Mouse (Mus musculus): ENCODE results near the gene Gm11569.
"Not testable (repeated sequence)": the region's sequence is repeated elsewhere in the genome, so short reads cannot be mapped to it uniquely, and the experiment has no call there.

The Gm11569 gene

DNA sequence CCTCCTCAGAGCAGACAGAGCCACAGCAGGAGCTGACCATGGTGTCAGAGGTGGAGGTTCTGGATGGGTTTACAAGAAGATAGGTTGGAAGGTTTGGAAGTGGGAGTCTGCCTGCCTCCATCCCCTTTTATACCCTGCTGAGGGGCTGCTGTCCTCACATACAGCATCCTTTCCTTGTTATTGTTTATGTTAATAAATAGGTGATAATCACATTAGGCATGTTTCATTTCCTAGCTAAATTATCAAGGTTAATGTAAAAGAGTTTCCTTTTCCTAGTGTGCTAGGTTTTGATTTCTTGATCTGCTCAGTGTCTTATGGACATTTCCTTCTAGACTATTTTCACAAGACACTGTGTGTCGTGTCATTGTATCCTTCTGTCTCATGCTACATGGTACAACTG, at the start of gene Gm11569:
TSS of gene Gm11569 (minus strand) at position 101 of the 400 bp plus-strand sequence.
- DNase-seq = not testable (repeated sequence)

DNA sequence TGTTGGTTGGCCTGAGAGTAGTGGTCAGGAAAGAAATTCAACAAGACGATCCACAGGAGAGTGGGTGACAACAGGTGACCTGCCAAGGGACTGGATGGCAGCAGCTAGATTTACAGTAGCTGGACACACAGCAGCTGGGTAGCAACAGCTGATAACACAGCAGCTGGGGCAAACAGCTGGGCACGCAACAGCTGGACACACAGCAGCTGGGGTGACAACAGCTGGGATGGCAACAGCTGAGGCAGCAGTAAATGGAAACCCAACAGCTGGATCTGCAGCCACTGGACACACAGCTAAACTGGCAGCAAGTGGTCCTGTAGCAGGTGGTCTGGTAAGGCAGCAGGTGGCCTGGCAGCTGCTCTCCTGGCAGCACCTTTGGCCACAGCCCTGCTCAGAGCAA, 48.0 kb upstream of the Gm11569 start:
- DNase-seq = peak; percentile 84

DNA sequence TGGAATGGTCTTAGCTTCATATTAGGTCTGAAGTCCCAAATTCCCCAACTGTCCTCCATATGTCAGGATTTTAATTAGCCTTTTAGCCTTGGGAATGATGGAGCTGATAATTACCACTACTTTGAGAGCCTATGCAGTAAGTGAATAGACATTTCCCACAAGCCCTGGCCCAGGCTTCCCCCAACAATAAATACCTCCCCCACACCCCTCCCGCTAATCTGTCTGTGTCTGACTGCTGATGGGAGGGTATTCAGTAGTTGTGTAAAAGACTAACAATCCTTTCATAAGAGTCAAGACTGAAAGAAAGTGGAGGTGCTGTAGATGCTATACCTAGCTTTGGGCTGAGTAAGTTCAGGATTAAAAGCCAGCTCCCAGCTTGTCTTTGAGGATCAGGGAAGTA, 43.5 kb upstream of the Gm11569 start:
- no peak for DNase-seq

DNA sequence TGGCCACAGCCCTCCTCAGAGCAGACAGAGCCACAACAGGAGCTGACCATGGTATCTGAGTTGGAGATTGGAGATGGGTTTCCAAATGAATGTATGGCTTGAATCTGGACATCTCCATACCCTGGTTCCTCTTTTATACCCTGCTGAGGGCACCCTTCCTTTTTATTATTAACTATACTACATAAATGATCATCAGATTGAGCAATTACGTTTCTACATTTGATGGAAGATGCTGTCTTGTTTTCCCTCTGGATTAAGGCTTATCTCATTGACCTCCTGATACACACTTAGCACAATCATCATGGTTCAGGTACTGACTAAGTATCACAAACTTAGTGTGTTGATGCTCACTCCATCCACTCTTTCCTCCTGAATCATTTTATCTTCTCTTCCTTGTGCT, 39.2 kb upstream of the Gm11569 start, which contains the start of gene 2300003K06Rik:
TSS of gene 2300003K06Rik (minus strand) at position 101 of the 400 bp plus-strand sequence.
- DNase-seq = no peak

DNA sequence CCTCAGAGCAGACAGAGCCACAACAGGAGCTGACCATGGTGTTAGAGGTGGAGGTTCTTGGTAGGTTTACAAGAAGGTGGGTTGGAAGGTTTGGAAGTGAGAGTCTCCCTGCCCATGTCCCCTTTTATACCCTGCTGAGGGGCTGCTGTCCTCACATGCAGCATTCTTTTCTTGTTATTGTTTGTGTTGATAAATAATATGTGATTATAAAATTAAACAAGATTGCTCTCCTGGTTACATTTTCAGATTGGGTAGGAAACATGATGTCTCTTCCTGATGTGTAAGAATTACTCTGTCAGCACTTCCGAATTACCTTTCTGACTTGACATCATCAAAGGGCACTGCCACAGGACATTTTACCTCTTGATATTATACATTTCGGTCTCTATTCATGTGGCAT, 16.8 kb upstream of the Gm11569 start, which contains the start of gene Gm11564:
TSS of gene Gm11564 (minus strand) at position 101 of the 400 bp plus-strand sequence.
- not testable (repeated sequence) for DNase-seq

DNA sequence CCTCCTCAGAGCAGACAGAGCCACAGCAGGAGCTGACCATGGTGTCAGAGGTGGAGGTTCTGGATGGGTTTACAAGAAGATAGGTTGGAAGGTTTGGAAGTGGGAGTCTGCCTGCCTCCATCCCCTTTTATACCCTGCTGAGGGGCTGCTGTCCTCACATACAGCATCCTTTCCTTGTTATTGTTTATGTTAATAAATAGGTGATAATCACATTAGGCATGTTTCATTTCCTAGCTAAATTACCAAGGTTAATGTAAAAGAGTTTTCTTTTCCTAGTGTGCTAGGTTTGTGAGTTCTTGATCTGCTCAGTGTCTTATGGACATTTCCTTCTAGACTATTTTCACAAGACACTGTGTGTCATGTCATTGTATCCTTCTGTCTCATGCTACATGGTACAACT, 11.1 kb upstream of the Gm11569 start, which contains the start of gene Krtap4-13:
TSS of gene Krtap4-13 (minus strand) at position 101 of the 400 bp plus-strand sequence.
- not testable (repeated sequence) for DNase-seq

DNA sequence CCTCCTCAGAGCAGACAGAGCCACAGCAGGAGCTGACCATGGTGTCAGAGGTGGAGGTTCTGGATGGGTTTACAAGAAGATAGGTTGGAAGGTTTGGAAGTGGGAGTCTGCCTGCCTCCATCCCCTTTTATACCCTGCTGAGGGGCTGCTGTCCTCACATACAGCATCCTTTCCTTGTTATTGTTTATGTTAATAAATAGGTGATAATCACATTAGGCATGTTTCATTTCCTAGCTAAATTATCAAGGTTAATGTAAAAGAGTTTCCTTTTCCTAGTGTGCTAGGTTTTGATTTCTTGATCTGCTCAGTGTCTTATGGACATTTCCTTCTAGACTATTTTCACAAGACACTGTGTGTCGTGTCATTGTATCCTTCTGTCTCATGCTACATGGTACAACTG, 5.6 kb upstream of the Gm11569 start, which contains the start of gene Gm11554:
TSS of gene Gm11554 (minus strand) at position 101 of the 400 bp plus-strand sequence.
- DNase-seq = not testable (repeated sequence)

DNA sequence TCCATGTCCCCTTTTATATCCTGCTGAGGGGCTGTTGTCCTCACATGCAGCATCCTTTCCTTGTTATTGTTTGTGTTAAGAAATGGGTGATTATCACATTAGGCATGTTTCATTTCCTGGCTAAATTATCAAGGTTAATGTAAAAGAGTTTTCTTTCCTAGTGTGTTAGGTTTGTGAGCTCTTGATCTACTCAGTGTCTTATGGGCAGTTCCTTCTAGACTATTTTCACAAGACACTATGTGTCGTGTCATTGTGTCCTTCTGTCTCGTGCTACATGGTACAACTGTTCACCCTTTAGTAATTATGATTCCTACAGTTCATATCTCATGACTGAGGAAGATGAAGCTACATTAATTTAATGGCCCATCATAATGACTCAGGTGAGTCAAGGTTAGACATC, 5.4 kb downstream of the Gm11569 start, which contains the start of gene Gm11596:
TSS of gene Gm11596 (minus strand) at position 101 of the 400 bp plus-strand sequence.
- DNase-seq = no peak

DNA sequence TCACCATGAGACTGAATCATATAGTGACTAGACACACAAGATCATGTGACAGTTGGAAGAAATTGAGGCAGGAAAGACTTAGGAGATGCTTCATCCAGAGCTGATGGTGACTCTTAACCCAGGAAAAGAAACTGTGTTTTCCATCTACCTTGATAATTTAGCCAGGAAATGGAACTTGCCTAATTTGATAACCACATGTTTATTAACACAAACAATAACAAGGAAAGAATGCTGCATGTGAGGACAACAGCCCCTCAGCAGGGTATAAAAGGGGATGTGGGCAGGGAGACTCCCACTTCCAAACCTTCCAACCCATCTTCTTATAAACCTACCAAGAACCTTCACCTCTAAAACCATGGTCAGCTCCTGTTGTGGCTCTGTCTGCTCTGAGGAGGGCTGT, 13.8 kb downstream of the Gm11569 start, which contains the start of gene Krtap4-9:
TSS of gene Krtap4-9 (plus strand) at position 301 of the 400 bp plus-strand sequence.
- DNase-seq = not testable (repeated sequence)

DNA sequence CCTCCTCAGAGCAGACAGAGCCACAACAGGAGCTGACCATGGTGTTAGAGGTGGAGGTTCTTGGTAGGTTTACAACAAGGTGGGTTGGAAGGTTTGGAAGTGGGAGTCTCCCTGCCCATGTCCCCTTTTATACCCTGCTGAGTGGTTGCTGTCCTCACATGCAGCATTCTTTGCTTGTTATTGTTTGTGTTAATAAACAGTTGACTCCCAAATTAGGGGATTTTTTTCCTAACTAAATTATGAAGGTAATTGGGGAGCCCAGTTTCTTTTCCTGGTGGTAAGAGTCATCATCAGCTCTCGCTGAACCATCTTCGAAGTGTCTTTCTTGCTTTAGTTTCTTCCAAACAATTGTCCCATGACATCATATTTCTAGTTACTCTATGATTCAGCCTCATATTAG, 18.1 kb downstream of the Gm11569 start, which contains the start of gene Krtap4-8:
TSS of gene Krtap4-8 (minus strand) at position 101 of the 400 bp plus-strand sequence.
- no peak for DNase-seq

DNA sequence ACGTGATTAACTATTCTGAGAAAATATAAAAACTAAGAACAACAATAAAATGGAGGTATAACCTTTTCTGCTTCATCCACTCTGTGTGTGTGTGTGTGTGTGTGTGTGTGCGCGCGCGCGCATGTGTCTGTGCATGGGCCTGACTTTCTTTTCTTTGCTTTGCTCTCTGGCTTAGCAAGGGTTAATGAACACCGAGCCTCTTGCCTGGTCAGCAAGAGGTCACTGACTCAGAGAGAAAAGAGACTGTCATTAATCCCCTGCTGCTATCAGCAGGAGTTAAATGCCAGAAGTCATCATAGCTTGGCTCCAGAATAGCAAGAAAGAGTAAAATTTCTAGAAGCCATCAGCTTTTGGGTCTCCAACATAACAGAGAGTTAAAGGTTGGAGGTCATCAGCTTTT, 20.3 kb downstream of the Gm11569 start:
- DNase-seq = no peak

DNA sequence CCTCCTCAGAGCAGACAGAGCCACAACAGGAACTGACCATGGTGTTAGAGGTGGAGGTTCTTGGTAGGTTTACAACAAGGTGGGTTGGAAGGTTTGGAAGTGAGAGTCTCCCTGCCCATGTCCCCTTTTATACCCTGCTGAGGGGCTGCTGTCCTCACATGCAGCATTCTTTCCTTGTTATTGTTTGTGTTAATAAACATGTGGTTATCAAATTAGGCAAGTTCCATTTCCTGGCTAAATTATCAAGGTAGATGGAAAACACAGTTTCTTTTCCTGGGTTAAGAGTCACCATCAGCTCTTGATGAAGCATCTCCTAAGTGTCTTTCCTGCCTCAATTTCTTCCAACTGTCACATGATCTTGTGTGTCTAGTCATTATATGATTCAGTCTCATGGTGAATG, 25.9 kb downstream of the Gm11569 start, which contains the start of gene Gm11595:
TSS of gene Gm11595 (minus strand) at position 101 of the 400 bp plus-strand sequence.
- not testable (repeated sequence) for DNase-seq

DNA sequence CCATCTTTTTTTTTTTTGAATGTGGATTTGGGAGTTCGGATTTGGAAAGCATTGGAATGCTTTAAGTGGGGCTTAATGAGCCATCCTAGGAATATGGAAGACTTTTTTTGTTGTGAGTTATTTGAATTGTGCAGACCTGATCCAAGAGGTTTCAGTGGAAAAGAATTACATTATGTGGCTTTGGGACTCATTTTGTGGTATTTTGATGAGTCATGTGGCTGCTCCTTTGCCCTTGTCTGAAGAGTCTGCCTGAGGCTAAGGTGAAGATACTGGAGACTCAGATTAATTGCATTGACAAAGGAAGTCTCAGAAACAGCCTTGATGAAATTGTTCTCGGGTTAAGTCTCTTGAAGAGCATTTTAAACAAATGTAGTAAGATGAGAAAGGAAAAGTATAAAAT, 30.3 kb downstream of the Gm11569 start:
- no peak for DNase-seq

DNA sequence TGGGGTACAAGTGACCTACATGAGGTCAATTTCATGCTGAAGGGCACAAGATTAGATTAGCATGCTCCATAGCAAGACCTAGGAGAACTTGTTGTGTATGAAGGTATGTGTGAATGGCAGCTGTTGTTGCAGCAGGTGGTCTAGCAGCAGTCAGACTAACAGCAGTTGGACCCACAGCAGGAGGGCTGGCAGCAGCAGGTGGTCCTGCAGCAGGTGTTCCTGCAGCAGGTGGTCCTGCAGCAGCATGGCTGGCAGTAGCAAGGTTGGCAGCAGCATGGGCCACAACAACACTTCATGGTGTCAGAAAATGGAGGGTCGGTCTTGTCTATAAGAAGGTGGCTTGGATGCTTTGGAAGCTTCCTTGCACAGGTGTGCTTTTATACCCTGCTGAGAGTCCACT, 39.9 kb downstream of the Gm11569 start:
- no peak for DNase-seq
